In the genomic region with DNA sequence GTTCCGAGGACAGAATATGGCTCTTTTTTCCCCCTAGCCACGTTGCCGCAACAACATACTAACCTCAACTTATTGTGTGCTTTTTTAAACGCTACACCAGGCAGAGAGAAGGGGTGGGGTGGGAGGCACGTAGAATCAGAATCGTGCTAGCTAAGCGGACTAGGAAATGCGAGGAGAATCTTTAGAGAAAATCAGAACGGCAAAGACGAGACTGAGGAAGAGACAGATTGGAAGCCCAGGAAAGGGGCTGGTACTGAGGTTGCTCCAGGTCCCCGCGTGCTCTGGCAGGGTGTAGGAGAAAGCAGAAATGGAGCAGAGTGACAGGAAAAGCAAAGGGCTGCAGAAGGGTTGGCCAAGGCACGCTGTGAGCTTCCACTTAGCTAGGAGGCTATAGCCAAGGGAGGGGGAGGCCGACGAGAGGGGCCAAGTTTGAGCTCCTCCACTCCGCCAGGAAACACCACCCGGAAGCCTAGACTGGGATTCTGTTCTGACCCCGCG, we compare ENCODE assay signal across 10 mouse cellular contexts. TPM values are rescaled to one million over a fixed set of nuclear protein-coding genes. Genes with fewer than 3 reads are reported as not detected.
DNase-seq lines count a peak whose midpoint lies in the region; ATAC-seq and TF ChIP-seq lines count a peak whose summit lies in the region.
"Had no signal": no experiment of that assay in that cellular context is flagged by ENCODE, and none has a peak within 500 bp of the region (broad histone marks: within the 10 kb centered on the region; RNA-seq: fewer than 3 reads in every experiment).

No protein-coding gene starts in this region.

- no peak overlapping the region for H3K27ac ChIP-seq in intestine, embryonic 14.5 days (ENCODE audit: low read depth)
- no peak overlapping the region for H3K27ac ChIP-seq in intestine, postnatal 0 days (ENCODE audit: low read depth, low read length)
- no peak overlapping the region for H3K27ac ChIP-seq in embryonic facial prominence, embryonic 15.5 days (replicated peaks)
- peak overlapping the region; percentile 69 for H3K27ac ChIP-seq in midbrain, embryonic 12.5 days (replicated peaks)

- peak; percentile 59 for DNase-seq in intestine, embryonic 14.5 days (ENCODE audit: low spot score)
- peak; percentile 35 for DNase-seq in ZHBTc4 (ENCODE audit: low read depth, low spot score)
- DNase-seq in left cerebral cortex, postnatal 14 days (ENCODE audit: low spot score in 2 of 2), result no peak
- DNase-seq in thymus, adult 18-20 months, result no peak
- DNase-seq: gastrocnemius, postnatal 14 days; right cerebral cortex, adult 18-20 months; thymus, postnatal 36 days had no signal

- H3K4me2 ChIP-seq in intestine, embryonic 14.5 days (ENCODE audit: low read length), result no peak overlapping the region
- H3K4me2 ChIP-seq in intestine, postnatal 0 days (replicated peaks; ENCODE audit: low read depth), result no peak overlapping the region
- 0 out of 2 replicates have a peak overlapping the region, but pooled peaks have one; percentile 30 for H3K4me2 ChIP-seq in embryonic facial prominence, embryonic 15.5 days (replicated peaks)
- peak overlapping the region; percentile 45 for H3K4me2 ChIP-seq in midbrain, embryonic 12.5 days (replicated peaks)

- intact Hi-C loops in left cerebral cortex, postnatal 14 days (cut with DNase I), result no loop called here

- ATAC-seq in intestine, embryonic 14.5 days (replicated peaks; ENCODE audit: low FRiP score, low TSS enrichment, low read depth), result no peak
- no peak for ATAC-seq in intestine, postnatal 0 days
- no peak for ATAC-seq in embryonic facial prominence, embryonic 15.5 days (ENCODE audit: insufficient number of reproducible peaks, low FRiP score, low TSS enrichment, low read depth)
- ATAC-seq in midbrain, embryonic 12.5 days (ENCODE audit: low FRiP score, low read depth), result no peak

- no peaks in the 10 kb centered on the region for H3K36me3 ChIP-seq in intestine, embryonic 14.5 days (ENCODE audit: control insufficient read depth, insufficient read depth, low read length)
- no peaks in the 10 kb centered on the region for H3K36me3 ChIP-seq in intestine, postnatal 0 days (ENCODE audit: control insufficient read depth, insufficient read depth)
- H3K36me3 ChIP-seq in embryonic facial prominence, embryonic 15.5 days, result no peaks in the 10 kb centered on the region
- H3K36me3 ChIP-seq in midbrain, embryonic 12.5 days, result no peaks in the 10 kb centered on the region

- 0 out of 2 replicates have a peak, but pooled peaks cover 6% of the 10 kb centered on the region for H3K4me1 ChIP-seq in intestine, embryonic 14.5 days (replicated peaks; ENCODE audit: control insufficient read depth, insufficient read depth, low read length)
- H3K4me1 ChIP-seq in intestine, postnatal 0 days (replicated peaks; ENCODE audit: control insufficient read depth, insufficient read depth, low read length), result no peaks in the 10 kb centered on the region
- peaks cover 23% of the 10 kb centered on the region for H3K4me1 ChIP-seq in embryonic facial prominence, embryonic 15.5 days
- H3K4me1 ChIP-seq in midbrain, embryonic 12.5 days, result peaks cover 15% of the 10 kb centered on the region

- no peak overlapping the region for H3K9ac ChIP-seq in intestine, embryonic 14.5 days (ENCODE audit: low read length)
- no peak overlapping the region for H3K9ac ChIP-seq in intestine, postnatal 0 days (ENCODE audit: low read depth, low read length)
- H3K9ac ChIP-seq in embryonic facial prominence, embryonic 15.5 days, result no peak overlapping the region
- peak overlapping the region; percentile 47 for H3K9ac ChIP-seq in midbrain, embryonic 12.5 days (replicated peaks)

- no peak overlapping the region for H3K4me3 ChIP-seq in intestine, embryonic 14.5 days (ENCODE audit: low read depth, low read length)
- H3K4me3 ChIP-seq in intestine, postnatal 0 days (ENCODE audit: low read depth, low read length), result no peak overlapping the region
- no peak overlapping the region for H3K4me3 ChIP-seq in embryonic facial prominence, embryonic 15.5 days (replicated peaks)
- peak overlapping the region; percentile 34 for H3K4me3 ChIP-seq in midbrain, embryonic 12.5 days

- peaks cover 98% of the 10 kb centered on the region for H3K27me3 ChIP-seq in intestine, embryonic 14.5 days (replicated peaks; ENCODE audit: control insufficient read depth, insufficient read depth, low read length)
- H3K27me3 ChIP-seq in intestine, postnatal 0 days (replicated peaks; ENCODE audit: control insufficient read depth, insufficient read depth, low read length), result peaks cover 93% of the 10 kb centered on the region
- peaks cover 92% of the 10 kb centered on the region for H3K27me3 ChIP-seq in embryonic facial prominence, embryonic 15.5 days
- H3K27me3 ChIP-seq in midbrain, embryonic 12.5 days, result peaks cover 90% of the 10 kb centered on the region

- no peak for TF ChIP-seq CTCF in intestine, postnatal 0 days (IDR thresholded peaks at IDR 0.05; ENCODE audit: low read depth)

- H3K9me3 ChIP-seq in intestine, embryonic 14.5 days (ENCODE audit: control insufficient read depth, low read length), result no peaks in the 10 kb centered on the region
- H3K9me3 ChIP-seq in intestine, postnatal 0 days (ENCODE audit: control insufficient read depth), result no peaks in the 10 kb centered on the region
- no peaks in the 10 kb centered on the region for H3K9me3 ChIP-seq in embryonic facial prominence, embryonic 15.5 days (replicated peaks)
- H3K9me3 ChIP-seq in midbrain, embryonic 12.5 days, result no peaks in the 10 kb centered on the region

- under 1% methylated on average over 19 of the region's 19 CpGs for WGBS in intestine, embryonic 14.5 days
- 2% methylated on average over 18 of the region's 19 CpGs for WGBS in intestine, postnatal 0 days
- WGBS in embryonic facial prominence, embryonic 15.5 days, result under 1% methylated on average over 19 of the region's 19 CpGs
- WGBS in midbrain, embryonic 12.5 days, result 2% methylated on average over 19 of the region's 19 CpGs

RNA-seq across cellular contexts. Expression of gene Pax5, which starts 3.3 kb away (rescaled TPM):
- not detected in 2 replicates for polyA plus RNA-seq in intestine, embryonic 14.5 days (2014; fragmentation: Nextera tagmentation; extraction: Ambion mirVana)
- 0.01 TPM in 1 of 2 replicates, not detected in the other for polyA plus RNA-seq in intestine, postnatal 0 days (2015; fragmentation: Nextera tagmentation; extraction: Ambion mirVana)
- 0.04 and 0.08 TPM in 2 replicates for polyA plus RNA-seq in embryonic facial prominence, embryonic 15.5 days (2015; fragmentation: Nextera tagmentation; extraction: Ambion mirVana)
- 6.2 and 9.0 TPM in 2 replicates for polyA plus RNA-seq in midbrain, embryonic 12.5 days (2016; fragmentation: Nextera tagmentation; extraction: Ambion mirVana)
- under 1 TPM; 0.15 to 0.92 TPM for total RNA-seq in left cerebral cortex, postnatal 14 days (2021)

RNA-seq across cellular contexts. Expression of gene Zcchc7, which starts 42.1 kb away (rescaled TPM):
- 44.7 and 45.6 TPM in 2 replicates for polyA plus RNA-seq in intestine, embryonic 14.5 days (2014; fragmentation: Nextera tagmentation; extraction: Ambion mirVana)
- polyA plus RNA-seq in intestine, postnatal 0 days (2015; fragmentation: Nextera tagmentation; extraction: Ambion mirVana), result 39.5 and 52.7 TPM in 2 replicates
- polyA plus RNA-seq in embryonic facial prominence, embryonic 15.5 days (2015; fragmentation: Nextera tagmentation; extraction: Ambion mirVana), result 36.7 and 43.5 TPM in 2 replicates
- 28.3 and 30.7 TPM in 2 replicates for polyA plus RNA-seq in midbrain, embryonic 12.5 days (2016; fragmentation: Nextera tagmentation; extraction: Ambion mirVana)
- total RNA-seq in left cerebral cortex, postnatal 14 days (2021), result 10 to 100 TPM; 54.4 to 54.5 TPM

Comparison
In these comparisons a context has a peak if more than half of its experiments do, and no peak if none do; other contexts are left out.
1. DNase-seq: peak in intestine, embryonic 14.5 days (single experiment) and ZHBTc4 (single experiment); none in left cerebral cortex, postnatal 14 days (0 of 2) and thymus, adult 18-20 months (0 of 2).
2. H3K4me2 ChIP-seq: peak in embryonic facial prominence, embryonic 15.5 days (single experiment) and midbrain, embryonic 12.5 days (single experiment); none in intestine, embryonic 14.5 days (single experiment) and intestine, postnatal 0 days (single experiment).